ENCODE assay signal across 9 mouse cellular contexts in genomic region chr7:30281522-30281921, GRCm38 (mm10). TPM values are rescaled to one million over a fixed set of nuclear protein-coding genes. Genes with fewer than 3 reads are reported as not detected.
DNase-seq lines count a peak whose midpoint lies in the region; ATAC-seq and TF ChIP-seq lines count a peak whose summit lies in the region.
"Had no signal": no experiment of that assay in that cellular context is flagged by ENCODE, and none has a peak within 500 bp of the region (broad histone marks: within the 10 kb centered on the region; RNA-seq: fewer than 3 reads in every experiment).

No protein-coding gene starts in this region.

- TF ChIP-seq EP300 in heart, adult 2 months (IDR thresholded peaks at IDR 0.05; ENCODE audit: insufficient read depth, low read depth, low read length), result no peak

- intact Hi-C loops in heart, adult 2 months (cut with DNase I), result no loop called here

- TF ChIP-seq POLR2A in heart, adult 2 months (IDR thresholded peaks at IDR 0.05; ENCODE audit: insufficient read depth, low read depth, low read length), result no peak

- DNase-seq in heart, adult 2 months, result no peak
- no peak for DNase-seq in lung, postnatal 25 days (ENCODE audit: low spot score)
- no peak for DNase-seq in gastrocnemius, postnatal 25 days
- DNase-seq: thymus, postnatal 4 days had no signal

- H3K36me3 ChIP-seq in heart, embryonic 14.5 days (ENCODE audit: control insufficient read depth, insufficient read depth, low read length), result 0 out of 2 replicates have a peak, but pooled peaks cover 4% of the 10 kb centered on the region
- H3K36me3 ChIP-seq in heart, adult 2 months (ENCODE audit: control insufficient read depth, insufficient read depth, low read length), result no peaks in the 10 kb centered on the region
- H3K36me3 ChIP-seq in lung, embryonic 16.5 days (ENCODE audit: control insufficient read depth, insufficient read depth, low read length), result no peaks in the 10 kb centered on the region
- H3K36me3 ChIP-seq in hindbrain, embryonic 13.5 days, result no peaks in the 10 kb centered on the region
- H3K36me3 ChIP-seq in neural tube, embryonic 15.5 days, result no peaks in the 10 kb centered on the region

- H3K27ac ChIP-seq in heart, embryonic 14.5 days (replicated peaks in 1 of 2; ENCODE audit: control insufficient read depth in 1 of 2, insufficient read depth in 1 of 2, low read depth in 2 of 2, low read length in 2 of 2), result peak overlapping the region; percentile 97 to 99; a peak in 3 of 4 replicates
- H3K27ac ChIP-seq in heart, adult 2 months, result no peak overlapping the region
- peak overlapping the region; percentile 99 for H3K27ac ChIP-seq in lung, embryonic 16.5 days (ENCODE audit: low read length)
- no peak overlapping the region for H3K27ac ChIP-seq in hindbrain, embryonic 13.5 days
- peak overlapping the region; percentile 97 for H3K27ac ChIP-seq in neural tube, embryonic 15.5 days (replicated peaks)

- H3K4me1 ChIP-seq in heart, embryonic 14.5 days (ENCODE audit: control insufficient read depth in 2 of 2, insufficient read depth in 2 of 2, low read length in 2 of 2), result peaks cover 7 to 13% of the 10 kb centered on the region in 2 experiments; a peak in 3 of 4 replicates
- no peaks in the 10 kb centered on the region; the same call in 1 of the 2 replicates for H3K4me1 ChIP-seq in heart, adult 2 months (ENCODE audit: control insufficient read depth, insufficient read depth, low read length)
- H3K4me1 ChIP-seq in lung, embryonic 16.5 days (replicated peaks; ENCODE audit: control insufficient read depth, insufficient read depth, low read length), result peaks cover 10% of the 10 kb centered on the region
- H3K4me1 ChIP-seq in hindbrain, embryonic 13.5 days (replicated peaks), result peaks cover 15% of the 10 kb centered on the region
- peaks cover 16% of the 10 kb centered on the region for H3K4me1 ChIP-seq in neural tube, embryonic 15.5 days

- peak overlapping the region in 1 of 2 experiments; percentile 88; a peak in 1 of 4 replicates for H3K4me3 ChIP-seq in heart, embryonic 14.5 days (ENCODE audit: control insufficient read depth in 1 of 2, insufficient read depth in 1 of 2, low read depth in 1 of 2, low read length in 2 of 2)
- no peak overlapping the region for H3K4me3 ChIP-seq in heart, adult 2 months
- H3K4me3 ChIP-seq in lung, embryonic 16.5 days (ENCODE audit: low read length), result no peak overlapping the region
- H3K4me3 ChIP-seq in hindbrain, embryonic 13.5 days, result peak overlapping the region; percentile 74; the same call in 1 of the 2 replicates
- 0 out of 2 replicates have a peak overlapping the region, but pooled peaks have one; percentile 75 for H3K4me3 ChIP-seq in neural tube, embryonic 15.5 days (replicated peaks)

- H3K9ac ChIP-seq in heart, embryonic 14.5 days (ENCODE audit: low read length), result no peak overlapping the region
- no peak overlapping the region for H3K9ac ChIP-seq in heart, adult 2 months (ENCODE audit: low read depth, low read length)
- no peak overlapping the region for H3K9ac ChIP-seq in lung, embryonic 16.5 days (ENCODE audit: low read length)
- no peak overlapping the region for H3K9ac ChIP-seq in hindbrain, embryonic 13.5 days
- no peak overlapping the region for H3K9ac ChIP-seq in neural tube, embryonic 15.5 days (replicated peaks)

- WGBS in heart, embryonic 14.5 days, result 77% methylated on average over 4 of the region's 4 CpGs
- 80% methylated on average over 4 of the region's 4 CpGs for WGBS in heart, adult 2 months
- WGBS in lung, embryonic 16.5 days, result 57% methylated on average over 4 of the region's 4 CpGs
- WGBS in hindbrain, embryonic 13.5 days, result 78% methylated on average over 4 of the region's 4 CpGs
- WGBS in neural tube, embryonic 15.5 days, result 82% methylated on average over 4 of the region's 4 CpGs

- no peak for ATAC-seq in heart, embryonic 14.5 days (ENCODE audit: insufficient number of reproducible peaks, insufficient read depth, low FRiP score, low read depth)
- no peak for ATAC-seq in lung, embryonic 16.5 days (ENCODE audit: low read depth)
- ATAC-seq in hindbrain, embryonic 13.5 days (ENCODE audit: low FRiP score), result no peak
- no peak for ATAC-seq in neural tube, embryonic 15.5 days (ENCODE audit: low FRiP score)

- no peak for TF ChIP-seq CTCF in heart, adult 2 months (IDR thresholded peaks at IDR 0.05)

- peak overlapping the region; percentile 91; the same call in 1 of the 2 replicates for H3K4me2 ChIP-seq in heart, embryonic 14.5 days (ENCODE audit: low read length)
- H3K4me2 ChIP-seq in lung, embryonic 16.5 days (ENCODE audit: low read depth, low read length), result peak overlapping the region; percentile 97; the same call in 1 of the 2 replicates
- H3K4me2 ChIP-seq in hindbrain, embryonic 13.5 days, result peak overlapping the region; percentile 93
- peak overlapping the region; percentile 98 for H3K4me2 ChIP-seq in neural tube, embryonic 15.5 days

- H3K9me3 ChIP-seq in heart, embryonic 14.5 days (ENCODE audit: control insufficient read depth, low read length), result no peaks in the 10 kb centered on the region
- no peaks in the 10 kb centered on the region for H3K9me3 ChIP-seq in lung, embryonic 16.5 days (ENCODE audit: control insufficient read depth, low read length)
- no peaks in the 10 kb centered on the region for H3K9me3 ChIP-seq in hindbrain, embryonic 13.5 days
- H3K9me3 ChIP-seq in neural tube, embryonic 15.5 days (replicated peaks), result no peaks in the 10 kb centered on the region

- H3K27me3 ChIP-seq in heart, embryonic 14.5 days (ENCODE audit: control insufficient read depth, insufficient read depth, low read length), result no peaks in the 10 kb centered on the region
- no peaks in the 10 kb centered on the region for H3K27me3 ChIP-seq in heart, adult 2 months (ENCODE audit: control insufficient read depth, insufficient read depth, low read length)
- no peaks in the 10 kb centered on the region for H3K27me3 ChIP-seq in lung, embryonic 16.5 days (ENCODE audit: control insufficient read depth, insufficient read depth, low read depth, low read length)
- no peaks in the 10 kb centered on the region for H3K27me3 ChIP-seq in hindbrain, embryonic 13.5 days
- no peaks in the 10 kb centered on the region for H3K27me3 ChIP-seq in neural tube, embryonic 15.5 days (replicated peaks)

- H3K79me2 ChIP-seq in heart, adult 2 months (replicated peaks; ENCODE audit: control insufficient read depth, insufficient read depth, low read length), result no peaks in the 10 kb centered on the region

RNA-seq across cellular contexts. Expression of gene Wdr62, which starts 1.3 kb away (rescaled TPM):
- 8.7 and 9.4 TPM in 2 replicates for polyA plus RNA-seq in heart, embryonic 14.5 days (2014; fragmentation: Nextera tagmentation; extraction: Ambion mirVana)
- 1 to 10 TPM in 1 of 2 experiments, under 1 TPM in 1; 0.97 to 1.7 TPM for total RNA-seq in heart, adult 2 months (2021)
- polyA plus RNA-seq in heart, adult 2 months (2012; rRNA removed), result 3.7 and 5.3 TPM in 2 replicates
- polyA plus RNA-seq in lung, embryonic 16.5 days (2015; fragmentation: Nextera tagmentation; extraction: Ambion mirVana), result 11.8 and 12.2 TPM in 2 replicates
- polyA plus RNA-seq in hindbrain, embryonic 13.5 days (2015; fragmentation: Nextera tagmentation; extraction: Ambion mirVana), result 3.1 and 4.3 TPM in 2 replicates
- 2.6 and 5.5 TPM in 2 replicates for polyA plus RNA-seq in neural tube, embryonic 15.5 days (2015; fragmentation: Nextera tagmentation; extraction: Ambion mirVana)
- 1 to 10 TPM; 1.8 to 3.8 TPM for total RNA-seq in gastrocnemius, postnatal 25 days (2021)

RNA-seq across cellular contexts. Expression of gene Thap8, which starts 1.6 kb away (rescaled TPM):
- polyA plus RNA-seq in heart, embryonic 14.5 days (2014; fragmentation: Nextera tagmentation; extraction: Ambion mirVana), result 0.35 and 0.72 TPM in 2 replicates
- total RNA-seq in heart, adult 2 months (2021), result not detected
- 0.10 TPM in 1 of 2 replicates, not detected in the other for polyA plus RNA-seq in heart, adult 2 months (2012; rRNA removed)
- 0.48 and 0.83 TPM in 2 replicates for polyA plus RNA-seq in lung, embryonic 16.5 days (2015; fragmentation: Nextera tagmentation; extraction: Ambion mirVana)
- polyA plus RNA-seq in hindbrain, embryonic 13.5 days (2015; fragmentation: Nextera tagmentation; extraction: Ambion mirVana), result 0.43 and 0.66 TPM in 2 replicates
- polyA plus RNA-seq in neural tube, embryonic 15.5 days (2015; fragmentation: Nextera tagmentation; extraction: Ambion mirVana), result 0.86 and 0.93 TPM in 2 replicates
- under 1 TPM in 1 of 2 experiments, not detected in 1; 0.20 TPM for total RNA-seq in gastrocnemius, postnatal 25 days (2021)
- polyA plus RNA-seq: large intestine, adult 2 months had no signal

RNA-seq across cellular contexts. Expression of gene Clip3, which starts 10.0 kb away (rescaled TPM):
- polyA plus RNA-seq in heart, embryonic 14.5 days (2014; fragmentation: Nextera tagmentation; extraction: Ambion mirVana), result 10.1 and 12.8 TPM in 2 replicates
- 1 to 10 TPM; 5.6 TPM for total RNA-seq in heart, adult 2 months (2021)
- 5.6 and 6.6 TPM in 2 replicates for polyA plus RNA-seq in heart, adult 2 months (2012; rRNA removed)
- polyA plus RNA-seq in lung, embryonic 16.5 days (2015; fragmentation: Nextera tagmentation; extraction: Ambion mirVana), result 15.9 and 20.7 TPM in 2 replicates
- 84.2 and 90.1 TPM in 2 replicates for polyA plus RNA-seq in hindbrain, embryonic 13.5 days (2015; fragmentation: Nextera tagmentation; extraction: Ambion mirVana)
- polyA plus RNA-seq in neural tube, embryonic 15.5 days (2015; fragmentation: Nextera tagmentation; extraction: Ambion mirVana), result 82.4 and 89.7 TPM in 2 replicates
- total RNA-seq in gastrocnemius, postnatal 25 days (2021), result 10 to 100 TPM in 1 of 2 experiments, 1 to 10 TPM in 1; 4.2 to 10.6 TPM

RNA-seq across cellular contexts. Expression of gene Alkbh6, which starts 27.0 kb away (rescaled TPM):
- 68.9 and 70.6 TPM in 2 replicates for polyA plus RNA-seq in heart, embryonic 14.5 days (2014; fragmentation: Nextera tagmentation; extraction: Ambion mirVana)
- 10 to 100 TPM; 24.0 to 29.5 TPM for total RNA-seq in heart, adult 2 months (2021)
- 59.6 and 61.7 TPM in 2 replicates for polyA plus RNA-seq in heart, adult 2 months (2012; rRNA removed)
- 82.1 and 84.4 TPM in 2 replicates for polyA plus RNA-seq in lung, embryonic 16.5 days (2015; fragmentation: Nextera tagmentation; extraction: Ambion mirVana)
- polyA plus RNA-seq in hindbrain, embryonic 13.5 days (2015; fragmentation: Nextera tagmentation; extraction: Ambion mirVana), result 118 and 126 TPM in 2 replicates
- polyA plus RNA-seq in neural tube, embryonic 15.5 days (2015; fragmentation: Nextera tagmentation; extraction: Ambion mirVana), result 131 and 141 TPM in 2 replicates
- 10 to 100 TPM; 18.6 to 18.8 TPM for total RNA-seq in gastrocnemius, postnatal 25 days (2021)

RNA-seq across cellular contexts. Expression of gene Syne4, which starts 33.1 kb away (rescaled TPM):
- polyA plus RNA-seq in heart, embryonic 14.5 days (2014; fragmentation: Nextera tagmentation; extraction: Ambion mirVana), result 8.1 and 13.0 TPM in 2 replicates
- total RNA-seq in heart, adult 2 months (2021), result under 1 TPM; 0.26 to 0.50 TPM
- polyA plus RNA-seq in heart, adult 2 months (2012; rRNA removed), result 5.3 and 5.6 TPM in 2 replicates
- 32.5 and 33.6 TPM in 2 replicates for polyA plus RNA-seq in lung, embryonic 16.5 days (2015; fragmentation: Nextera tagmentation; extraction: Ambion mirVana)
- 13.1 and 16.8 TPM in 2 replicates for polyA plus RNA-seq in hindbrain, embryonic 13.5 days (2015; fragmentation: Nextera tagmentation; extraction: Ambion mirVana)
- 18.9 and 24.7 TPM in 2 replicates for polyA plus RNA-seq in neural tube, embryonic 15.5 days (2015; fragmentation: Nextera tagmentation; extraction: Ambion mirVana)
- total RNA-seq in gastrocnemius, postnatal 25 days (2021), result 1 to 10 TPM; 1.2 to 1.4 TPM

Comparison
In these comparisons a context has a peak if more than half of its experiments do, and no peak if none do; other contexts are left out.
1. H3K27ac ChIP-seq: peak in heart, embryonic 14.5 days (2 of 2), lung, embryonic 16.5 days (single experiment) and neural tube, embryonic 15.5 days (single experiment); none in heart, adult 2 months (single experiment) and hindbrain, embryonic 13.5 days (single experiment).
2. H3K4me3 ChIP-seq: peak in hindbrain, embryonic 13.5 days (single experiment) and neural tube, embryonic 15.5 days (single experiment); none in heart, adult 2 months (single experiment) and lung, embryonic 16.5 days (single experiment).
3. Peak in every context shown above with its lines, with median percentiles within 50 percentile points of each other: H3K4me2 ChIP-seq.